Mouse (Mus musculus) right cerebral cortex, adult 18-20 months (tissue): ENCODE measurements around the gene Zfp839.
"Not testable (repeated sequence)": the region's sequence is repeated elsewhere in the genome, so short reads cannot be mapped to it uniquely, and the experiment has no call there.

ENCODE experiments used
- DNase-seq: peaks from one replicate; pipeline ENCODE4 v3.0.0; 2022; ENCODE audit warnings: mixed read lengths

Zfp839 gene

GRCm38 (mm10) chr12:110841731-110842493 is 8.1 kb upstream of the Zfp839 start:
- no peak for DNase-seq

DNA sequence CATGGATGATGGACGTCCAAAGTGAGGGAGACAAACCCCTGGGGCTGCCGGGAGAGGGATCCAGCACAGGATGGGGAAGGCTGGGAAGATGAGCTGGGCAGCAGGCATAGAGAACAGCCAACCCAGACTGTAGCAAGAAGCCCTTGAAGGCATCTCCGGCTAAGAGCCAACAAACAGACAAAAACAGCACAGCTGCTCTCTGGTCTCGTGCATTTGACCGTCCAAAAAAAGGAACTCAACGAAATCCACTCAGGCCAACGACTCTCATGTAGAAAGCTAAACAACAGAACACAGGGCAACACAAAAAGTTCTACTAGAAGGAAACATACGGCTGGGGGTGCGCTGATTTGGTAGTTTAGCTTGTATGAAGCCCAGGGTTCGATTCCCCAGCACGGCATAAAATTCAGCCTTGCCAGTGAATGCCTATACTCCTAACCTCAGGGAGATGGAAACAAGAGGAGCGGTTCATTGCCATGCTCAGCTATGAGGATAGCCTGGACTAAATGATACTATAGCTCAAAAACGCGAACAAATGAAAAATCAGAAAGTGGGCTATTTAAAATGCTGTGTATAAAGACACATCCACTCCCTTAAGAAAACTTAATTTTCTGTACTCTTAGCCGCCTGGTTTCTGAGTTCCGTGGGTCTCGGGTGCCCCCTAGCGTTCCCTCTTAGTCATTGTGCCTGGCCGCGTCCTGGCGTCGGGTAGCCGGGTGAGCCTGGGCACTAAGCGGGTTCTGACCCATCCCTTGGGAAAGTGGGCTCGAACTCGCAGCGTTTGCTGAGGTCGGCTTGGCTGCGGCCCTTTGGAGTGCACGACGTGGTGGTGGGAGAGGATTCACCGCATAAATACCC is 6.6 kb upstream of the Zfp839 start:
- DNase-seq: peak; percentile 78

DNA sequence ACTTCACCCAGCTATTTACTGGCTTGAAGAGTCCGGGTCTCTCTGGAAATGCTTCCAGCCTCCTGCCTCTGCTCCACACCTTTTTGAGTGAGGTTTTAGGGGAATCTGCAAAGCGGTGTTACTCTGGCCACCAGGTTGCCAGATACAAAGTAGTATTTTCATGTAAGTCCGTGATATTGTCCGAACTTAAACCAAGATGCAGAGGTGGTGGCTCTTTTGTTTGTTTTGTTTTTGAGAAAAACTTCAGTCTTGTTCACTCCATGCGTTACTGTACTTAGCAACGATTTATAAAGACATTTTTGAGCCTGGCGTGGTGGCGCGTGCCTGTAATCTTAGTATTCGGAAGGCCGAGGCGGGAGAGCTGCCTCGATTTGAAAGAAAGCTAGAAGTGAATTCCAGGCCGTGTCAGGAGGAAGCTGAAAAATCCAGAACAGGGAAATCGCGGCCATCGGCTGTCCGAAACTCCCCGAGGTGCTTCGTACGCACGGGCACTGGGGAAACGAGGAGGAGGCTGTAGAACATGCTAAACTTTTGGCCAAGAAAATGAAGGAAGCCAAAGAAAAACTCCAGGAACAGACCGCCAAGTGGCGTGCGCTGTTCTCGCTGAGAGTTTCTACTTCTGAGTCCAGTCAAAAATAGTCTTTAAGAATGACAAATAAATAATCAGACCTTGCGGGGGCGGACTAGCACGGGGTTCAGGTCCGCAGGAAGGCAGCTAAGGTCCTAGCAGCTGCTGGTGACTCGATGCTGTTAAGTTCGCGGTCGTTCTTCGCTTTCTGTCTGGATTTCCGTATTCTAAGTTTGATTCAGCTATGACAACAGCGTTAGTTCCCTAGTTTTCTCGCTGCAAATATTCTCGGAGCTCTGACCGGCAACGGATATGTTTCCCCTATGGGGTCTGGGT is 5.6 kb upstream of the Zfp839 start:
- DNase-seq: no peak

GRCm38 (mm10) chr12:110845131-110845880 is 4.7 kb upstream of the Zfp839 start:
- DNase-seq: peak; percentile 86

GRCm38 (mm10) chr12:110846191-110846765 is 3.8 kb upstream of the Zfp839 start:
- no peak for DNase-seq

DNA sequence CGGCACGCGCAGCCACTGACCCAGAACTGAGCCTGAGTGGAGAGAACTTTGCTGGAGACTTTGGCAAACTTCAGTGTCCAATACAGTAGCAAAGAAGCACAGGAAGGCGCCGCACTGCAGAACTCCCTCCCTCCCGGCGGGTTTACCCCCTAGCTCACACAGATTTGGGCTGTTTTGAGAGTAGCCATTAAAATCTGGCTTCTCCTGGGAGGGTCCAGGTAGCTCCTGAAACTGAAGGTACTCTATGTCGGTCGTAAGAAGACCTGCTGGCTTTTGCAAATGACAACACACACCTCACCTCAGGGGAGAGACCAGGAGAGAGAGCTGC is 840 bp downstream of the Zfp839 start:
- DNase-seq: no peak

DNA sequence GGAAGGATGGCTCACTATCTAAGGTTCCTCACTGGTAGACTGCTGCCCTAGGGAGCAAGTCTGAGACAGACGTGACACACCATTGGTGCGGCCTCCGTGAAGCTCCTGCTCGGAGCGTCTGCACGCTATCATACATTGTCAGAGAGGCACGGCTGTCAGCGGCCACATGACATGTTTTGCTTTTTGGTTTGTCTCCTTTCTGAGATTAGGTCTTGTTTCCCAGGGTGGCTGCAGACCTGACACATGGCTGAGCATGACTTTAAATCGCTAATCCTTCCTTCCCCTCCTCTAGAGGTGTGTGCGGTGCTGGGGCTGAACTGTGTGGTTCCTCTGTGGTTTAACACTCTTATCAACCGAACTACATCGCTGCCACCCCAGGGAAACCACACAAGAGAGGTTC is 1.4 kb downstream of the Zfp839 start:
- DNase-seq: no peak

- DNase-seq: no peak
Observed at GRCm38 (mm10) chr12:110851923-110852322, 1.9 kb downstream of the Zfp839 start.

- DNase-seq: no peak
Observed at GRCm38 (mm10) chr12:110854786-110855737, 5.0 kb downstream of the Zfp839 start.

DNA sequence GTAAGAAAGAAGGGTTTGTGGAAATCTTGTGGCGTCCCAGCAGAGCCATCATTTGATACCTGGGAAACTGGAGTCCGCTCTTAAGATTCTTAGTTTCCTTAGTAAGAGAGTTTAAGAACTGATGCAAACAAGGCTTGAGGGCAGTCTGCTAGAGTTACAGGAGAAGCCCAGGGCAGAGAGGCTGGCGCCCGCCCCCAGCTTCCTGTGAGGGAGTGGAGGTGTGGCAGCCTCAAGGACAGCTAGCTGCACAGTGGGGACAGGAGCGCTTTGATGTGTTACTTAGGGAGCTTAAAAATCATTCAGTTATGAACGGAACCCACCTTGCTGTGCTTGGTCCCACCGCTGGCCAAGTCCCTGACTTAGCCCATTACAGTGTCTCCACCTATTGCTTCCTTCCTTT is 7.1 kb downstream of the Zfp839 start:
- DNase-seq: no peak

DNA sequence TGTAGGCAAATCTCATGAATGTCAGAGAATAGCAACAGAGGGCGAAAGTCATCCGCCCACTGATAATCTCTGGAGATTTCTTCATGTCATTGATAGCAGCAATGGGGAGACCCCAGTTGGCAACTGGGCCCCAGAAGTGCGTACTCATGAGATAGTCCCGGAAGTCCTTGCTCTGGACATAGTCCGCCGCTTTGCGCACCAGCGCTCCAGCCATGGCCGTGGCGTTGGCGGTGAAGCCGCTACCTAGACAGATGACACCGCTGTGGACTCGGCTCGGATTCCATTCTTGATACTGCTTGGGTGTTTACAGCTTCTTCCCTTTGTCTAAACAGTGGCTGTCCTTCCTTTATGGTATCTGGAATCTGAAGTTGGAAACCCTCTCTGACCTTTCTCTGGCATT is 8.6 kb downstream of the Zfp839 start:
- not testable (repeated sequence) for DNase-seq

DNA sequence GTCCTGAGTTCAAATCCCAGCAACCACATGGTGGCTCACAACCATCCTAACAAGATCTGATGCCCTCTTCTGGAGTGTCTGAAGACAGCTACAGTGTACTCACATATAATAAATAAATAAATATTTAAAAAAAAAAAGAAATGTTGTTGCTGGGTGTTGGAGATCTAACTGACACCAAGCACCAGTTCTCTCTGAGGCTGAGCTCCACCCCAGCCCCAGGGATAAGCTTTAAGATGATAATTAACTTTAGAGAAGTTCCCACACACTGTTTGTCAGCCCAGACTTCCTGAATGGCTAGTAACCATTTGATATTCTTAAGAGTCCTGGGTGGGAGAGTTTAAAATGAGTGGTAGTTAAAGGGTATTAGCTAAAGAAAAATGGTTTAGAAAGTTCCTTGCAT is 10.2 kb downstream of the Zfp839 start:
- DNase-seq: no peak

GRCm38 (mm10) chr12:110861256-110861655 is 11.2 kb downstream of the Zfp839 start:
- no peak for DNase-seq

DNA sequence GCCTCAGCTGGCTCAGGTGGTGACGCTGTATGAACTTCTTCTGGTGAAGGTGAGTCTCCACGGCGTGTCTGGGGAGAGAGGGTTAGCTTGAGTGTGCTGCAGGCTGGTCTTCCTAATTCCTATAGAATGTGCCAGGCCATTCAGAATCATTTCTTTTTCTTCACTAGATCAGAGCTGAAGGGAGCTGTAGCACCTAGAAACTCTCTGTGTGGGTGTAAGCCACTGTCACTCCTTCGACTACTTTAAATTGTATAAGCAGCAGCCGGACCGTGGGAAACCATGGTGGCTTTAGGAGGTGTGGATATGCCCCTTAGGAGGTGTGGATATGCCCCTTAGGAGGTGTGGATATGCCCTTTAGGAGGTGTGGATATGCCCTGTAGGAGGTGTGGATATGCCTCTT is 14.0 kb downstream of the Zfp839 start:
- no peak for DNase-seq

DNA sequence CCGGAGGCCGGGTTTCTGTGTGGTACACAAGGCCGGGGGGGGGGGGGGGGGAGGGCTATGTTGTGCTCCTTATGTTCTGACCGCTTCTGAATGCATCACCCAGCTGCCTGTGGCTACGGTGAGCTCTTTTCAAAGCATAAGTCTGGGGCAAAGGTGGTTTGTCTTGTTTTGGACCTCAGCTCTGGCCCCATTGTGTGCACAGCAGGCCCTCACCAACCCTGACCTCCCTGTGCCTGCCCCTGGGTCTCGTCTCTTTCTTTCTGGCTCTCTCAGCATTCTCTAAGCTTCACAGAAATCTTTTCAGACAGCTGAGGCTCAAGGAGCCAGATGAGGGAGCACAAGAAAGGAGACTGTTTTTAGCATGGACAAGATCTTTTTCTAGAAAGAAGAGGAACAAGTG is 15.5 kb downstream of the Zfp839 start:
- no peak for DNase-seq

DNA sequence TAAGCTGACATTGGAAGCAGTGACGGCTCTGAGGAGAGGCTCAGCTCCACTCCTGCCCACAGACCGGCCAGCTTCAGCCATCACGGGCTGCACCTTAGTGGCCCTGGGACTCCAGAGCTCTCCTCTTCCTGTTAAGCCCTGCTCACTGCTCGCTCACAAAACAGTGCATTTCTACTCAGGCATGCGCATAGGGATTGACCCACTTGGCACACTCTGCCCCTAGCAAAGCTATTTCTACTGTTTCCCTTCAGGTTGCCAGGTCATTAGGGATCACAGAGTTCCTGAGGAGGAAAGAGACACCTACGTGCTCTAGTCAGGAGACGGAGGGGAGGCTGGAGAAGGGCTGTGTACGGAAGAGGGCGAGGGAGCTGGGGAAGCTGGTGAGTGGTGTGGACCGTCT is 15.9 kb downstream of the Zfp839 start:
- peak; percentile 48 for DNase-seq

DNA sequence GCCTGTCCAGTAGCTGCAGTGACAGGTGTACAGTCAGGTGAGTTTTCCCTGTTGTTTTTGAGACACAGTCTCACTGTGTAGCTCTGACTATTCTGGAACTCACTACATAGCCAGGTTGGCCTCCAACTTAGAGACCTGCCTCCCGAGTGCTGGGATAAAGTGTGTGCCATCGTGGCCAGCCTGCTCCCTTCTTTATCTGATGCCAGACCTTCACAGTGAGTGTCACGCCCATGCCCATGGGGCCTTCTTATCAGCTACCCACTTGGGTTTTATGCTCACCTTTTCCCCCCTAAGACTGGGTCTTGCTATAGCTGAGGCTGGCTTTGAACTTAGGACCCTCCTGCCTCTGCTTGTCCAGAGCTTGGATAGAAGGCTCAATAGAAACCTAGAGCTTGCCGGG is 20.1 kb downstream of the Zfp839 start:
- DNase-seq: no peak

GRCm38 (mm10) chr12:110871247-110871646 is 21.2 kb downstream of the Zfp839 start:
- no peak for DNase-seq

DNA sequence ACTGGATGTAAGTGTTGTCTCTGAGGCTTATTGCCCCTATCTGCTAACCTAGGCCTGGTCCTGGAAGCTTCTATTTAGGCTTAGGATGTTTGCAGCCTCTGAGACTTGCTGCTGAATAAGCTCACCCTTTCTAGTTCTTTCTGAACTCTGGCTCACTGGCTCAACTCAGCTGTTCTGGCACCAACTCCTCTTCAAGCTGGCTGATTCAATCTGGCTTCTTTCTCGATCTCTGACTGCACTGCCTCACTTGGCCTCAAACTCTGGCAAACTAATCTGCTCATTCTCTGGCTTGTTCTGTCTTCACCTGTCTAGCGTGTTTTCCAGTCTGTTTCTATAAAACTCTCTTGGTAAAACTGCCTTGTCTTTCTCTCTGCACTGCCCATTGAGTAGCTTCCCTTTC is 25.3 kb downstream of the Zfp839 start:
- no peak for DNase-seq

DNA sequence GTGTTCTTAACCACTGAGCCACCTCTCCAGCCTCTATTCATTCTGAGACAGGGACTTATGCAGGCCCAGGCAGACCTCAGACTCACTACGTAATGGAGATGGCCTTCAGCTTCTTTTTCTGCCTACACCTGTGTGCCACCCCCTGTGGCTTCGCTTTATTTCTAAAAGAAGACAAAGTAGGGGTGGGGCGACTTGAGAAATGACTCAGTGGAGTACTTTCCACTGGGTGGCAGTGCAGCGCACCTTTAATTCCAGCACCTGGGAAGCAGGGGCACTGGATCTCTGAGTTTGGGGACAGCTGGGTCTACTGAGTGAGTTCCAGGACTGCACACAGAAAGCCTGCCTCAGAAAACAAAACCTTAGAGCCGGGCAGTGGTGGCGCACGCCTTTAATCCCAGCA is 32.2 kb downstream of the Zfp839 start:
- DNase-seq: no peak

GRCm38 (mm10) chr12:110885251-110885650 is 35.2 kb downstream of the Zfp839 start:
- no peak for DNase-seq
